In genomic region chr9:50421061-50421460, GRCm38 (mm10) we compare ENCODE assay signal across 12 mouse cellular contexts.
A peak's percentile ranks its signal among the peaks of the same experiment; 100 is the strongest.
DNase-seq lines count a peak whose midpoint lies in the region; ATAC-seq lines count a peak whose summit lies in the region.
"Had no signal": no experiment of that assay in that cellular context is flagged by ENCODE, and none has a peak within 500 bp of the region (broad histone marks: within the 10 kb centered on the region; RNA-seq: fewer than 3 reads in every experiment).

No protein-coding gene starts in this region.

- ATAC-seq in midbrain, embryonic 16.5 days = no peak

- H3K4me1 ChIP-seq in midbrain, embryonic 10.5 days = peaks cover 8% of the 10 kb centered on the region
- H3K4me1 ChIP-seq in midbrain, embryonic 16.5 days (ENCODE audit: control insufficient read depth, insufficient read depth, low read length) = no peaks in the 10 kb centered on the region
- H3K4me1 ChIP-seq: liver, embryonic 15.5 days; neural tube, embryonic 12.5 days; stomach, embryonic 15.5 days had no signal

- peak; percentile 55 for DNase-seq in embryo, embryonic 10.5 days (ENCODE audit: low spot score)
- no peak for DNase-seq in embryo, embryonic 9.5 days (ENCODE audit: extremely low spot score)
- DNase-seq in midbrain, embryonic 10.5 days (ENCODE audit: low spot score) = peak; percentile 25
- peak; percentile 47 for DNase-seq in forelimb bud, embryonic 11.5 days (ENCODE audit: low read depth, low spot score)
- DNase-seq in thymus, postnatal 25 days = peak; percentile 59
- no peak for DNase-seq in adrenal gland, postnatal 25 days
- no peak for DNase-seq in gastrocnemius, adult 18-20 months (ENCODE audit: low spot score)

- H3K27ac ChIP-seq in midbrain, embryonic 10.5 days (replicated peaks) = no peak overlapping the region
- no peak overlapping the region for H3K27ac ChIP-seq in midbrain, embryonic 16.5 days (ENCODE audit: low read length)
- H3K27ac ChIP-seq: kidney, embryonic 15.5 days; liver, embryonic 15.5 days; neural tube, embryonic 12.5 days; stomach, embryonic 15.5 days had no signal

- no peak overlapping the region for H3K4me3 ChIP-seq in midbrain, embryonic 10.5 days
- H3K4me3 ChIP-seq in midbrain, embryonic 16.5 days (ENCODE audit: low read depth, low read length) = no peak overlapping the region
- H3K4me3 ChIP-seq: kidney, embryonic 15.5 days; liver, embryonic 15.5 days; neural tube, embryonic 12.5 days; stomach, embryonic 15.5 days had no signal

- H3K9me3 ChIP-seq in midbrain, embryonic 10.5 days (replicated peaks) = no peaks in the 10 kb centered on the region
- no peaks in the 10 kb centered on the region for H3K9me3 ChIP-seq in midbrain, embryonic 16.5 days (replicated peaks; ENCODE audit: control insufficient read depth, low read length, poor library complexity, severe bottlenecking)
- H3K9me3 ChIP-seq: kidney, embryonic 15.5 days; liver, embryonic 15.5 days; neural tube, embryonic 12.5 days; stomach, embryonic 15.5 days had no signal

- WGBS in midbrain, embryonic 10.5 days = 86% methylated on average over 2 of the region's 2 CpGs
- 96% methylated on average over 2 of the region's 2 CpGs for WGBS in midbrain, embryonic 16.5 days

- H3K4me2 ChIP-seq in midbrain, embryonic 16.5 days (ENCODE audit: low read length) = no peak overlapping the region
- H3K4me2 ChIP-seq: kidney, embryonic 15.5 days; liver, embryonic 15.5 days; neural tube, embryonic 12.5 days; stomach, embryonic 15.5 days had no signal

- H3K9ac ChIP-seq in midbrain, embryonic 16.5 days (ENCODE audit: low read depth, low read length) = no peak overlapping the region
- H3K9ac ChIP-seq: kidney, embryonic 15.5 days; liver, embryonic 15.5 days; neural tube, embryonic 12.5 days; stomach, embryonic 15.5 days had no signal

- no peaks in the 10 kb centered on the region for H3K36me3 ChIP-seq in midbrain, embryonic 10.5 days
- no peaks in the 10 kb centered on the region for H3K36me3 ChIP-seq in midbrain, embryonic 16.5 days (ENCODE audit: control insufficient read depth, insufficient read depth, low read length)
- H3K36me3 ChIP-seq: kidney, embryonic 15.5 days; liver, embryonic 15.5 days; neural tube, embryonic 12.5 days; stomach, embryonic 15.5 days had no signal

- no peaks in the 10 kb centered on the region for H3K27me3 ChIP-seq in midbrain, embryonic 10.5 days (ENCODE audit: low read depth, poor library complexity, severe bottlenecking)
- no peaks in the 10 kb centered on the region for H3K27me3 ChIP-seq in midbrain, embryonic 16.5 days (ENCODE audit: control insufficient read depth, insufficient read depth, low read depth, low read length)
- H3K27me3 ChIP-seq: kidney, embryonic 15.5 days; liver, embryonic 15.5 days; neural tube, embryonic 12.5 days; stomach, embryonic 15.5 days had no signal

Comparison
In these comparisons a context has a peak if more than half of its experiments do, and no peak if none do; other contexts are left out.
1. DNase-seq: peak in embryo, embryonic 10.5 days (single experiment), midbrain, embryonic 10.5 days (single experiment), forelimb bud, embryonic 11.5 days (single experiment) and thymus, postnatal 25 days (single experiment); none in embryo, embryonic 9.5 days (single experiment), adrenal gland, postnatal 25 days (single experiment) and gastrocnemius, adult 18-20 months (single experiment).